Mouse (Mus musculus): ENCODE measurements around the gene Inpp4a.

The Inpp4a gene

GRCm38 (mm10) chr1:37409647-37410046, 110.0 kb downstream of the Inpp4a start:
- DNase-seq (ENCODE audit: low read depth), result no peak

- DNase-seq (ENCODE audit: low read depth), result no peak
Observed at GRCm38 (mm10) chr1:37415394-37415793, 115.7 kb downstream of the Inpp4a start.

GRCm38 (mm10) chr1:37419420-37419819, 119.8 kb downstream of the Inpp4a start:
- peak; percentile 54 for DNase-seq (ENCODE audit: low read depth)

GRCm38 (mm10) chr1:37427144-37427875, 127.6 kb downstream of the Inpp4a start:
- DNase-seq (ENCODE audit: low read depth), result no peak

- DNase-seq (ENCODE audit: low read depth), result no peak
Observed at GRCm38 (mm10) chr1:37428911-37429310, 129.2 kb downstream of the Inpp4a start.

GRCm38 (mm10) chr1:37429366-37430296, 130.0 kb downstream of the Inpp4a start, which contains the start of the genes Coa5 and Unc50:
Gene Coa5, minus strand, starts transcription at chr1:37430103.
Gene Unc50, plus strand, starts transcription at chr1:37430139.
- peak; percentile 97 for DNase-seq (ENCODE audit: low read depth)

- DNase-seq (ENCODE audit: low read depth), result no peak
Observed at GRCm38 (mm10) chr1:37430297-37430840, 130.7 kb downstream of the Inpp4a start.

GRCm38 (mm10) chr1:37436419-37436818, 136.8 kb downstream of the Inpp4a start:
- DNase-seq (ENCODE audit: low read depth), result no peak

- DNase-seq (ENCODE audit: low read depth), result no peak
Observed at GRCm38 (mm10) chr1:37442848-37443835, 143.5 kb downstream of the Inpp4a start.

- DNase-seq (ENCODE audit: low read depth), result peak; percentile 54
Observed at GRCm38 (mm10) chr1:37448361-37449095, 148.9 kb downstream of the Inpp4a start.

GRCm38 (mm10) chr1:37451270-37451669, 151.6 kb downstream of the Inpp4a start:
- DNase-seq (ENCODE audit: low read depth), result no peak

- DNase-seq (ENCODE audit: low read depth), result no peak
Observed at GRCm38 (mm10) chr1:37457546-37457945, 157.9 kb downstream of the Inpp4a start.
